Mouse (Mus musculus) brain, embryonic 14.5 days (tissue): ENCODE measurements around the gene Siva1. TPM values are rescaled to one million over a fixed set of nuclear protein-coding genes. Genes with fewer than 3 reads are reported as not detected.

Experiments used
- DNase-seq: peaks from one replicate; pipeline ENCODE4 v3.0.0-alpha.2; 2011; ENCODE audit warnings: low read depth
- CTCF ChIP-seq: fragments of 200-500 bp; IDR thresholded peaks from 2 replicates; pipeline ENCODE4 v1.5.1; 2012; ENCODE audit warnings: inconsistent platforms, mild to moderate bottlenecking, moderate library complexity, borderline replicate concordance; ENCODE audit not compliant: insufficient read depth, insufficient read length; ENCODE audit errors: extremely low read depth
- POLR2A ChIP-seq: fragments of 200-500 bp; IDR thresholded peaks from 2 replicates; pipeline ENCODE4 v1.6.1; 2012; ENCODE audit warnings: mild to moderate bottlenecking, inconsistent platforms, borderline replicate concordance; ENCODE audit not compliant: poor library complexity, insufficient read depth, insufficient read length, severe bottlenecking; ENCODE audit errors: extremely low read depth
- polyA plus RNA-seq: library from polyadenylated mRNA; depleted of rRNA; stranded (reverse); fragments of >200 nt; gene quantifications from 2 replicates; pipeline ENCODE4 v1.2.3, GENCODE M21; 2012; rRNA removed

Gene Siva1
- polyA plus RNA-seq, 1 experiment, result 57.4 TPM

- DNase-seq, result no peak
- no peak for TF ChIP-seq CTCF
- TF ChIP-seq POLR2A, result no peak
Observed at GRCm38 (mm10) chr12:112696806-112697425, 52.4 kb downstream of the Siva1 start.

Other genes starting within 250 kb of the Siva1 start
- gene A530016L24Rik, start 155.2 kb upstream of the Siva1 start, polyA plus RNA-seq, result 0.04 and 0.11 TPM in 2 replicates
- 56.0 and 57.2 TPM in 2 replicates for gene Tmem179, start 127.9 kb upstream of the Siva1 start, polyA plus RNA-seq
- gene Inf2, start 55.9 kb upstream of the Siva1 start, polyA plus RNA-seq, result 7.8 and 8.4 TPM in 2 replicates
- gene Adssl1, start 24.6 kb upstream of the Siva1 start, polyA plus RNA-seq, result 2.3 and 4.4 TPM in 2 replicates
- 303 and 319 TPM in 2 replicates for gene Akt1, start 30.2 kb downstream of the Siva1 start, polyA plus RNA-seq
- 2.6 and 5.0 TPM in 2 replicates for gene Zbtb42, start 34.1 kb downstream of the Siva1 start, polyA plus RNA-seq
- 48.8 and 82.9 TPM in 2 replicates for gene Cep170b, start 75.8 kb downstream of the Siva1 start, polyA plus RNA-seq
- 6.5 and 6.8 TPM in 2 replicates for gene Pld4, start 116.0 kb downstream of the Siva1 start, polyA plus RNA-seq
- gene Ahnak2, start 158.0 kb downstream of the Siva1 start, polyA plus RNA-seq, result 1.1 and 1.6 TPM in 2 replicates
- 13.6 and 14.7 TPM in 2 replicates for gene Clba1, start 164.3 kb downstream of the Siva1 start, polyA plus RNA-seq
- gene Cdca4, start 184.7 kb downstream of the Siva1 start, polyA plus RNA-seq, result 42.3 and 71.4 TPM in 2 replicates
- 0.05 and 0.07 TPM in 2 replicates for gene Gpr132, start 223.5 kb downstream of the Siva1 start, polyA plus RNA-seq